Mouse (Mus musculus) gastrocnemius, postnatal 14 days (tissue): ENCODE measurements at regions not wholly inside any gene's neighbourhood (a gene's known extent, or its start where the extent isn't known, plus 50 kb on each side); places are given as distances from the start of the nearest gene placed in this dataset.
A peak's percentile ranks its signal among the peaks of the same experiment; 100 is the strongest.

ENCODE experiments used
- DNase-seq: peaks from one replicate; pipeline ENCODE4 v3.0.0; 2021; ENCODE audit warnings: mixed read lengths
- intact Hi-C: fragments of 180-260 bp; cut with DNase I; formaldehyde crosslinking; loops from one replicate; pipeline ENCODE4 v1.15.1; 2025; ENCODE audit warnings: low total_unique reads

DNA sequence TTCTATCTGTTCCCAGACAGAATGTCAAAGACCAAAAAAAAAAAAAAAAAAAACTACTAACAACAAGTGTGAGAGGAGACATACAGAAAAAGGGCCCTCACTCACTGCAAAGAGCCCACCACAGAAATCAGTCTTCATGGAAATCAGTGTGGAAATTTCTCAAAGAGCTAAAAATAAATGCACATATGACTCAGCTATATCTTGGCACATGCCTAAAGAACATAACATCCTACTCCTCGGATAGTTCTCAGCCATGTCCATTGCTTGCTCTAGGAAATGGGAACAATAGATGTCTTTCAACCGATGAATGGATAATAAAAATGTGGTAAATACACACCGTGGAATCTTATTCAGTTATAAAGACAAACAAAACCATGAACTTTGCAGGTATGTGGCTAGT lies 95.1 kb upstream of the Kctd3 start:
- intact Hi-C loops: no loop called here

GRCm38 (mm10) chr1:189099121-189099520 lies 91.5 kb upstream of the Kctd3 start:
- intact Hi-C loops: no loop called here
- DNase-seq: no peak

More for the DNA sequence above, 95.1 kb upstream of the Kctd3 start:
- DNase-seq: no peak

GRCm38 (mm10) chr1:189092819-189093218 lies 85.2 kb upstream of the Kctd3 start:
- DNase-seq: no peak
- intact Hi-C loops: no loop called here

- intact Hi-C loops: no loop called here
- no peak for DNase-seq
Observed at GRCm38 (mm10) chr1:189085245-189085644, 77.6 kb upstream of the Kctd3 start.

DNA sequence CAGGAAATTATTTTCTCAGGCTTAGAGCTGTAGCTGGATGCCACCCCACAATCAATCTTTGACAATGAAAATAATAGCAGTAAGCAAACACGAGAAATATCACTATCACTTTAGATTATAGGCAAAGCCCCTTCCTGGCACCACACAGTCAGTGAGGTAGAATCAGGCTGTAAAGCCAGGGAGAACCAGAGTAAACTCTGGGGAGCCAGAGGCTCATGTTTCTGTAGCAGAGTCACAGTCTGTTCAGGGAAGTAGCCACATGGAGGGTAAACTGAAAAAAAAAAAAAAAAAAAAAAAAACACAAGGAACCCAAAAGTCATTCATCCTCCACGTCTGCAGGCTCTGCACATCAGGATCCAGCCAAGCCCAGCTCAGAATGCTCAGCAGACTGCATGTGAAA lies 73.6 kb upstream of the Kctd3 start:
- DNase-seq: no peak
- intact Hi-C loops: no loop called here

GRCm38 (mm10) chr1:189080797-189081196 lies 73.2 kb upstream of the Kctd3 start:
- DNase-seq: peak; percentile 68
- intact Hi-C loops: no loop called here

- no peak for DNase-seq
- intact Hi-C loops: no loop called here
Observed at GRCm38 (mm10) chr1:189079451-189080410, 72.1 kb upstream of the Kctd3 start.

DNA sequence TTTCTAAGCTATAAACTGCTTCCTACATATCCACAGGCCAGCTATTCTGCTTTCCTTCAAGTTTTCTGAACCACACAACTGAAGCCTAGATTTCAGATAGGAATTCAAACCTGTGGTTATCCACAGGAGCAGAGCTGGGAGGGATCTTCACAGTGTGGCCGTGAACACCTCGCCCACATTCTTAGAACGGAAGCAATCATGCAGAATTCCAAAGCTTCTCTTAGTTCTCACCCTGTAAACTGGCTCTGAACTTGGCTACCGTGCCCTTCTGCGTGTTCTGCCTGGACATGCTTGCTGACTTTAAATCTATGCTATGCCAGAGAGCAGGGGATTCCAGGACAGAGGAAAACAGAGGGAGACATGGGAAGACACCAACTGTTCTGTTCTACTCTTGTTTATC lies 70.2 kb upstream of the Kctd3 start:
- intact Hi-C loops: no loop called here

GRCm38 (mm10) chr1:189076276-189076675 lies 68.6 kb upstream of the Kctd3 start:
- intact Hi-C loops: no loop called here
- DNase-seq: no peak

More for the DNA sequence above, 70.2 kb upstream of the Kctd3 start:
- no peak for DNase-seq

DNA sequence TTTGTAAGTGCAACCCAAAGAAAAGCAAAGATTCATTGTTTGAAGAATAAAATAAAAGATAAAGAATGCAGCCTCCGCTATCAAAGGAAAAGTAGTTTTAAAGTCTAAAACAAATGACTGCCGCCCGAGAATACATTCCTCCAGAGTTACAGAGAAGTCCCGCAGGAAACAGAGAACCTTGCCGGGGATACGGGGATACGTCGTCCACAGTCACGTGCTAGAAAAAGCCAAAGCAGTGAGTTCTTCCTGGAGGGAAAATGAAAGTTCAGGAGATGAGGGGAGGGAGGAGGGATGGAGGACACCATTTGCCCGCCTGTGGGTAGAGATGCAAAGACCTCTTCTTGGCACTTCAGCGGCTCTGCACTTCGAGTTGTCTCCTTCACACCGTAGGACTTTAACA lies 68.0 kb upstream of the Kctd3 start:
- intact Hi-C loops: no loop called here
- no peak for DNase-seq

DNA sequence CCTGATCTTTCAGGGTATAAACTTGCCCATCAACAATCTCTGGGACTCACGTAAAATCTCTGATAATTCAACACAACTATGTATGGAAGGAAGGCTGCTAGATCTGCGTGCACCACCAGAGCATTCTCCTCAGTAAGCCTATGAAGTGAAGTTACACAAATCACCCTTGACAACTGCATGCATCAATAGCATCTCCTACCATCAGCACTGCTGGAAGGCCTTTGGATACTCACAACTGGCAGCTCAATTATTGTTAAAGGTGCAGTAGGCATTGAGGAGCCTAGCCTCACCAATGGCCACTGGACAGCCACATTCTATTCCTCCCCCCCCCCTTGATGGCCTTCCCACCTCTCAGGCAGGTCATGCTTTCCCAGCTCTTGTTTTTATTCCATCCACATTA lies 64.9 kb upstream of the Kctd3 start:
- intact Hi-C loops: no loop called here
- no peak for DNase-seq

- intact Hi-C loops: no loop called here
Observed at GRCm38 (mm10) chr1:189068204-189068603, 60.6 kb upstream of the Kctd3 start.

DNA sequence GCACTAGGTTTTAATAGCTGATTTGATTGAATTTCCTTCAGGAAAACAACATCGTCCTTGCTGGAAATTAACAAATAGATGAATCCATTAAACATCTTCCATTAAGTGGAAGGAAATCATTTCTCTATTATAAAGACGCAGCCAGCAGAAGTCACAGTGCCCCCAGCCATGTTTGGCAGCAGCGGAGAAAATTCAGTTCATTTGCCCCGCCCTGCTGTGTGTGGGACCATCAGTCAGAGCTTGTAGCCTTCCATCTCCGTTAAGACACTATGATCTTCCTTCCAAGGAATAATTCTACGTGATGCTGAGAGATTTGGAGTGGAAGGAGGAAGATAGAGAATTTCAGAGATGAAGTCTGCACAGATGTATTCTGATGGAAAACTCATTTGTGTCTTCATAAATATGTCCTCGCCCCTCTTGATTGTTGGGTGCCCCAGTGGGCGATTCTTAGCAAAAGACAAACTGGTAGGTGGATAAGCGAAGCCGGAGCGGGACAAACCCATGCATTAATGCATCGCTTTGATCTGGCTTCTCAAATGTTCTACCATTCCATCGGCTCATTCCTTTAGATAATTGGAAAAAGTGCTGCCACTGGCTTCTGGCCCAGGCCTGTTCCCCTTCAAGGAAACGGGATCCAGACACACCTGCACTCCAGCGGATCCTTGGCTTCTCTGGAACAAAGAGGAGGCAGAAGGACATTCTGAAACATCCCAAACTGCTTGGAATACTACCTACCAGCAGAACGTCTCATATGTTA lies 59.7 kb upstream of the Kctd3 start:
- intact Hi-C loops: no loop called here
- DNase-seq: peak; percentile 15

More at GRCm38 (mm10) chr1:189068204-189068603, 60.6 kb upstream of the Kctd3 start:
- no peak for DNase-seq

GRCm38 (mm10) chr1:189066446-189067151 lies 59.0 kb upstream of the Kctd3 start:
- intact Hi-C loops: no loop called here
- DNase-seq: no peak

- no peak for DNase-seq
- intact Hi-C loops: no loop called here
Observed at GRCm38 (mm10) chr1:189065152-189065910, 57.7 kb upstream of the Kctd3 start.

- intact Hi-C loops: no loop called here
- DNase-seq: no peak
Observed at GRCm38 (mm10) chr1:189064629-189065028, 57.0 kb upstream of the Kctd3 start.

DNA sequence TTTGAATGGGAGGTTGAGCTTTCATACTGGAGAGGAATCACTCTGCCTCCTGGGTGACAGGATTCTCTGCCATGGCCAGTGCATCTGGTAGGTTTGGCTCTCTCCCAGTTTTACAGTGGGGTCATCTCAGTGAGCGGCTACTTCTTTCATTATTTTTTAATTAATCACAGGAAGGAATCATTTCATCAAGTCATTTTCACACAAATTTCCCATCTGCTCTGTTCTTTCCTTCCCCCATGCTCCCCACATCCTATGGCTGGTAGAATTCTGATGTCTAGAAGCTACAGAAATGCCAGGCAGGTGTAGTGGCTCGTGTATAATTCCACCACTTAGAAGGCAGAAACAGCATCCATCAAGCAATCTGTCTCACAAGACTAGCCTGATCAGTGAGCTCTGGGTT lies 56.1 kb upstream of the Kctd3 start:
- DNase-seq: no peak
- intact Hi-C loops: no loop called here

GRCm38 (mm10) chr1:189063209-189063608 lies 55.6 kb upstream of the Kctd3 start:
- intact Hi-C loops: no loop called here
- DNase-seq: no peak
